Mouse (Mus musculus) thymus, adult 2 months (tissue): ENCODE measurements around the gene Coa4. TPM values are rescaled to one million over a fixed set of nuclear protein-coding genes. Genes with fewer than 3 reads are reported as not detected.

ENCODE experiments used
- DNase-seq: peaks from one replicate; pipeline ENCODE4 v3.0.0; 2021
- H3K27ac ChIP-seq: fragments of 200-500 bp; 2 replicates; pipeline ENCODE4 v1.5.1; 2012; ENCODE audit warnings: low read length, control low read depth; ENCODE audit not compliant: control insufficient read depth, insufficient read depth
- H3K27me3 ChIP-seq: fragments of 200-500 bp; 2 replicates; pipeline ENCODE4 v1.6.1; 2012; ENCODE audit warnings: mild to moderate bottlenecking, low read length, moderate library complexity, mixed read lengths; ENCODE audit not compliant: control insufficient read depth, insufficient read depth
- H3K36me3 ChIP-seq: fragments of 200-500 bp; 2 replicates; pipeline ENCODE4 v1.6.1; 2012; ENCODE audit warnings: mild to moderate bottlenecking, low read length, moderate library complexity; ENCODE audit not compliant: control insufficient read depth, insufficient read depth
- H3K4me1 ChIP-seq: fragments of 200-500 bp; replicated peaks from 2 replicates; pipeline ENCODE4 v1.6.1; 2012; ENCODE audit warnings: low read length; ENCODE audit not compliant: control insufficient read depth, insufficient read depth
- H3K4me3 ChIP-seq: fragments of 200-500 bp; 2 replicates; pipeline ENCODE4 v1.5.1; 2012; ENCODE audit warnings: mild to moderate bottlenecking, low read length, control low read depth, moderate library complexity; ENCODE audit not compliant: control insufficient read depth, insufficient read depth
- CTCF ChIP-seq: fragments of 200-500 bp; IDR thresholded peaks from 2 replicates; pipeline ENCODE4 v1.5.1; 2012; ENCODE audit warnings: mild to moderate bottlenecking, control low read depth, low read length, moderate library complexity, borderline replicate concordance; ENCODE audit not compliant: control insufficient read depth, poor library complexity, insufficient read depth; ENCODE audit errors: extremely low read depth
- POLR2A ChIP-seq: fragments of 200-500 bp; IDR thresholded peaks from 2 replicates; pipeline ENCODE4 v1.6.1; 2012; ENCODE audit warnings: mild to moderate bottlenecking, low read length, control low read depth, moderate library complexity; ENCODE audit not compliant: control insufficient read depth, poor library complexity, insufficient read depth; ENCODE audit errors: extremely low read depth
- WGBS: fragments of 180-500 bp; shearing (Covaris S2); methylation state at CpG from one replicate; pipeline ENCODE4 v1.1.7; 2018; 5-methylcytosine and 5-hydroxymethylcytosine counted together
- polyA plus RNA-seq: library from polyadenylated mRNA; depleted of rRNA; stranded (reverse); fragments of >200 nt; gene quantifications from 2 replicates; pipeline ENCODE4 v1.2.3, GENCODE M21; 2012

The Coa4 gene
- polyA plus RNA-seq, 1 experiment = 9.1 TPM

DNA sequence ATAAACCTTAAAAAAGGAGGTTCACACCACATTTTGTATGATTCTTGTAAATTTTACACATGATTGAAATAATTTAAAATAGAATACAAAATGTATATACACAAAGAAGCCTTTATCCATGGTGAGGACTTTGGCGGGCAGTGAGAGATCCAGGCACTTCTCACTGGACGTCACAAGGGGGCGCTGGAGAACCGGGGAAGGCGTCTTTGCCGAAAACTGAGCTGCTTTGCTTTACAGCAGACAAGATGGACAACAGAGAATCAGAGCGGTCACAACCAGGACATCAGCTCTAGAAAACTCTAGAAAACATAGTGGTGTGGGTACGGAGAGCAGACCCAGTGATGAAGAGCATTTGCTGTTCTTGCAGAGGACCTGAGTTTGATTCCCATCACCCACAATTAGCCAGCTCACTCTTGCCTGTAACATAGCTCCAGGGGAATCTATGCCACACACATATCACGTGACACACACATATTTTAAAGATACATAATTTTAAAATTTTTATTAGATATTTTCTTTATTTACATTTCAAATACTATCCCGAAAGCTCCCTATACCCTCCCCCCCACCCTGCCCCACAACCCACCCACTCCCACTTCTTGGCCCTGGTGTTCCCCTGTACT is 16.1 kb upstream of the Coa4 start:
- Histone ChIP-seq H3K36me3 (no peaks in the 10 kb centered on the region), H3K4me1 (no peaks in the 10 kb centered on the region), H3K27ac (no peak overlapping the region), H3K4me3 (no peak overlapping the region), H3K27me3 (no peaks in the 10 kb centered on the region)
- peak; percentile 75 for DNase-seq
- WGBS = 22% methylated on average over 10 of the region's 10 CpGs
- TF ChIP-seq CTCF (peak; percentile 89), POLR2A (no peak)

DNA sequence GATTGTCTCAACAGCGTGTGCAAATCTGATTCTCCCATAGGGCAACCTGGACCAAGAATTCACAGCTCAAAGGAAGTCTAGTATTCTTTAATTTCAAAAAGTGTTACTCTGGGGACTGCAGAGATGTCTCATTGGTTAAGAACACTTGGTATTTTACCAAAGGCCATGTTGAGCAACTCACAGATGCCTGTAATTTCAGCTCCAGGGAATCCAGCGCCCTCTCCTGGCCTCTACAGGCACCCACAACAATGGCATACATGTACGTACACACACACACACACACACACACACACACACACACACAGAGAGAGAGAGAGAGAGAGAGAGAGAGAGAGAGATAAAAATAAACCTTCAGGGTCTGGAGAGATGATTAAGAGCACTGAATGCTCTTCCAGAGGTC is 14.6 kb upstream of the Coa4 start:
- Histone ChIP-seq H3K27me3 (no peaks in the 10 kb centered on the region), H3K36me3 (no peaks in the 10 kb centered on the region), H3K4me3 (no peak overlapping the region), H3K4me1 (no peaks in the 10 kb centered on the region), H3K27ac (no peak overlapping the region)
- WGBS = 80% methylated on average over 3 of the region's 3 CpGs
- no peak for TF ChIP-seq CTCF
- no peak for DNase-seq

DNA sequence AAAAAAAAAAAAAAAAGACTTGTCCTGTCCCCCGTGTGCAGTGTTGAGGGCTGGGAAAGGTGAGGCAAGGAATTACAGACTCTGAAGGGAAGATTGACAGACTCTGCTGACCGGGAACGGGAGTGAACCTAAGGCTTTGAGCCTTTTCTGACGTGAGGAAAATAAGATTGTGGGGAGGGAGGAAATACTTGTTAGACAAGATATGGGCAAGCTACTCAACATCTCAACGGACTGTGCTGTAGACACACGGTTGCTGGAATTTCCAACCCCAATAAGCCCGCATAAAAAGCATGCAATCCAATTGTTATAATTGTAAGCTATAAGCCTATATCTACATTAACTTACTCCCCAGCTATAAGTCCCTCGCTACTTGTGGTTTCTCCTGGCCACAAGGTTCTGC is 12.2 kb upstream of the Coa4 start:
- Histone ChIP-seq H3K4me3 (no peak overlapping the region), H3K4me1 (no peaks in the 10 kb centered on the region), H3K36me3 (no peaks in the 10 kb centered on the region), H3K27me3 (no peaks in the 10 kb centered on the region), H3K27ac (no peak overlapping the region)
- TF ChIP-seq CTCF (no peak), POLR2A (no peak)
- WGBS = 56% methylated on average over 8 of the region's 8 CpGs
- no peak for DNase-seq

DNA sequence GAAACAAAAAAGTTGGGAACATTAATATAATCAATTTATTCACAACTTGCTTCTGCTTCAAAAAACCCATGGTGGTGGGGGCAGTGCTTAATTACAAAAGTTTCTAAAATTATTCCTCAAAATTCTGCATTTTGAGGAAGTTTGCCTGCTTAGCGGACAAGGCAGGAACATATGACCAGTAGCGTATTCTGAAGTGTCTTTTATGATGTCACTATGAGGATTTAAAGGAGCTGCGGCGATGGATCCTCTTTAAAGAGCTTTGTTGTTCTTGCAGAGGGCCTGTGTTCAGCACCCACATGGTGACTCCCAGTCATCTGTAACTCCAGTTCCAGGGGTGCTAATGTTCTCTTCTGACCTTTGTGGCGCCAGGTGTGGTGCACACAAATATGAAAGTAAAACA is 6.1 kb upstream of the Coa4 start:
- Histone ChIP-seq H3K27me3 (no peaks in the 10 kb centered on the region), H3K4me1 (no peaks in the 10 kb centered on the region), H3K27ac (no peak overlapping the region), H3K36me3 (no peaks in the 10 kb centered on the region), H3K4me3 (no peak overlapping the region)
- DNase-seq = no peak
- TF ChIP-seq POLR2A (no peak), CTCF (no peak)
- 97% methylated on average over 5 of the region's 5 CpGs for WGBS

DNA sequence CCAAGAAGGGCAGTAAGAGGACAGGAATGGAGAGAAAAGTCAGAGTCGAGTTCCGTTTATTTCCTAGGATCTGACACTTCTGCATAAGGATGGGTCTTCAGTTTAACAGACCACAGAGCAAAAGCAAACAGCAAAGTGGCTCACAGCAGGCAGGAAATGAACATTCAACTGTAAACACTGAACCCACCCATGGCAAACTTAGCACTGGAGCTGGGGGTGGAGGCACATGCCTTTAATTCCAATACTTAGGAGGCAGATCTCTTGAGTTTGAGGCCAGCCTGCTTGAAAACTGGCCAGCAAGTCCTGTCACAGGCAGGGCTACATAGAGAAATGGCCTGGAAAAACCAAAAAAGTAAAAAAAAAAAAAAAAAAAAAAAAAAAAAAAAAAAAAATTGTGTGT is 3.4 kb upstream of the Coa4 start:
- Histone ChIP-seq H3K27me3 (no peaks in the 10 kb centered on the region), H3K27ac (no peak overlapping the region), H3K4me3 (no peak overlapping the region), H3K36me3 (no peaks in the 10 kb centered on the region), H3K4me1 (peaks cover 2% of the 10 kb centered on the region)
- DNase-seq = no peak
- 65% methylated on average over 2 of the region's 2 CpGs for WGBS
- no peak for TF ChIP-seq CTCF
- TF ChIP-seq POLR2A = no peak

DNA sequence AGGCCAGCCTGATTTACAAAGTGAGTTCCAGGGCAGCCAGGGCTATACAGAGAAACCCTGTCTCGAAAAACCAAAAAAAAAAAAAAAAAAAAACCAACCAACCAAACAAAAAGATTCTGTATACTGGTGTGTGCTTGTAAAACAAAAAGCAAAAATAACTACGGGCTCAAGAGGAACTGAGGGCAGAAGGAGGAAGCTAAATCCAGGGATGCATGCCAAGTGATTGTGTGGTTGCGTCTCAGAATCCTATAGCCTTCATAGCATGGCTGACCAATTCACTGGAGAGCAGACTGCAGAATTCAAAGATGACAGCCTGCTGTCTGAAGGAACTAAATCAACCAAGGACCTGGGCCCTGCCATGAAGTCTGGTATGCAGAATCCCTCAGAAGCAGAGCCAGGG is 2.7 kb upstream of the Coa4 start:
- no peak for TF ChIP-seq CTCF
- TF ChIP-seq POLR2A = no peak
- peaks cover 2% of the 10 kb centered on the region for H3K4me1 ChIP-seq
- no peaks in the 10 kb centered on the region for H3K27me3 ChIP-seq
- WGBS = 83% methylated on average over 3 of the region's 3 CpGs
- H3K27ac ChIP-seq = no peak overlapping the region
- H3K4me3 ChIP-seq = no peak overlapping the region
- peaks cover 4% of the 10 kb centered on the region for H3K36me3 ChIP-seq
- DNase-seq = no peak

DNA sequence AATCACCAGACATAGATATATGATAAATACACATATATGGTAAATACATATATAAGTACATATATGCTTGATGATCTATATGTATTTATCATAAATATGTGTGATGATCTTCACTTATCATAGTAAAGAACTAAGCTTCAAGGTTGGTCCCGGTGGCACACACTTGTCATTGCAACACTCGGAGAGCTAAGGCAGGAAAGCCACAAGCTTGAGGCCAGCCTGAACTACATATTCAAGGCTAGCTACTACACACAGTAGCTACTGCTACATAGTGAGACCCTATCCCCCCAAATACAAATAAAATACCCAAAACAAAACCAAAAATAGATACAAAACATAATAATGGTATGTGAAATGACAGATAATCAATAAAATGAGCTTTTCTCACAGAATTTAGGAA is 1.0 kb upstream of the Coa4 start:
- Histone ChIP-seq H3K4me3 (no peak overlapping the region), H3K36me3 (peaks cover 6% of the 10 kb centered on the region), H3K27me3 (no peaks in the 10 kb centered on the region), H3K4me1 (peaks cover 2% of the 10 kb centered on the region), H3K27ac (no peak overlapping the region)
- TF ChIP-seq POLR2A (no peak), CTCF (no peak)
- no peak for DNase-seq
- 73% methylated on average over 2 of the region's 2 CpGs for WGBS
